Mouse (Mus musculus): ENCODE measurements around the gene Plcb4. TPM values are rescaled to one million over a fixed set of nuclear protein-coding genes. Genes with fewer than 3 reads are reported as not detected.
"Not testable (repeated sequence)": the region's sequence is repeated elsewhere in the genome, so short reads cannot be mapped to it uniquely, and the experiment has no call there.

The Plcb4 gene
- total RNA-seq, 4 experiments from 2014 or later = 57.9 to 85.4 (median 73.2) TPM

GRCm38 (mm10) chr2:135716180-135716579 lies 57.4 kb downstream of the Plcb4 start:
- no peak for DNase-seq (ENCODE audit: low spot score in 2 of 2)

- peak in 1 of 2 experiments; percentile 31 for DNase-seq (ENCODE audit: low spot score in 2 of 2)
These were observed 58.7 kb downstream of the Plcb4 start for GRCm38 (mm10) chr2:135717232-135718134.

- no peak for DNase-seq (ENCODE audit: low spot score in 2 of 2)
These were observed 63.3 kb downstream of the Plcb4 start for GRCm38 (mm10) chr2:135722109-135722508.

GRCm38 (mm10) chr2:135723387-135723786 lies 64.6 kb downstream of the Plcb4 start:
- DNase-seq (ENCODE audit: low spot score in 2 of 2) = no peak

- no peak for DNase-seq (ENCODE audit: low spot score in 2 of 2)
These were observed 65.7 kb downstream of the Plcb4 start for GRCm38 (mm10) chr2:135724489-135724888.

- no peak for DNase-seq (ENCODE audit: low spot score in 2 of 2)
These were observed 66.6 kb downstream of the Plcb4 start for GRCm38 (mm10) chr2:135725362-135725761.

- DNase-seq (ENCODE audit: low spot score in 2 of 2) = no peak
These were observed 68.3 kb downstream of the Plcb4 start for GRCm38 (mm10) chr2:135727088-135727487.

GRCm38 (mm10) chr2:135727925-135728324 lies 69.1 kb downstream of the Plcb4 start:
- no peak for DNase-seq (ENCODE audit: low spot score in 2 of 2)

DNA sequence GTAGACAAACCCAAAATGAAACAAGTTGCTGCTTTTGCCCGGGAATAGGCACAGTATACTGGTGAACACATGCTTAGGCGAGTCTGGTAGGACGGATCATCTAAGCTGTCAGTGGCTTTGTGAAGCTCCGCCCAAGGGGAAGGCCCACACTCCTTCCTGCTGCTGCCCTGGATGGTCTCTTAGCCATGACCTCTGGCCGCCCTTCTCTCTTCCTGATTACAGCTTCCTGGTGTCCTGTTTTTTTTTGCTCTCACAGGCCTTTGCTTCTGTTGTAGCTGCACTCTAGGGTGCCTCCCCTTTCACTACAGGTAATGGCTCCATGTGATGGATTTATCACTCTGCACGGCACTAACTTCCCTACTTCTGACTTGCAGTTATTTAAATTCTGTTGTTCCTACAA lies 72.8 kb downstream of the Plcb4 start:
- no peak for DNase-seq (ENCODE audit: low spot score in 2 of 2)

- DNase-seq (ENCODE audit: low spot score in 2 of 2) = no peak
These were observed 73.8 kb downstream of the Plcb4 start for GRCm38 (mm10) chr2:135732651-135733050.

DNA sequence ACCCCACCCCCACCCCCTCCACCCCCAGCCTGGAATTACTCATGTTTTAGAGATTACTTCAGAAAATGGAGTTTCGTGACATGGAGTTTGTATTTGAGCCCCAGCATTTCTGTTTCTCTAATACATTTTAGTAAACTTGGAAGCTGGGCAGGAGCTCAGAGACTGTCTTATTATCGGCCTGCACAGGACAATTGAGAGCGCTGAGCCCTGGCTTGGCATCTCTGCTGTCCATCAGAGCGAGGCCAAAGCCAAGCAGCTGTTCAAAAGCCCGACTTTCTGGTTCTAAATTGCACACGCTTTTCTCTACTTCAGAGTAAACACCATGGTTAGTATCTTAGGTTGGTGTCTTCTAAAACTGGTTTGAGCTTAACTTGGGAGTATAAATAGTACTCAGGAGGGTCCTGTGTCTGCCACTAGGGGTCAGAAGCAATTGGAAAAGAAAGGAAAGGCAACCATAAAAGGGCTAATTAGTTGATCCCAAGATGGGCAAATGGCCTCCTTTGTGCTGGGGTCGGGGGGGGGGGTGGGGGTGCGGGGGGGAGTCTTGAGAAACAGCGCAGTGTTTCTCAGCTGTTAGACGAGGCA lies 75.2 kb downstream of the Plcb4 start:
- DNase-seq (ENCODE audit: low spot score in 2 of 2) = no peak

DNA sequence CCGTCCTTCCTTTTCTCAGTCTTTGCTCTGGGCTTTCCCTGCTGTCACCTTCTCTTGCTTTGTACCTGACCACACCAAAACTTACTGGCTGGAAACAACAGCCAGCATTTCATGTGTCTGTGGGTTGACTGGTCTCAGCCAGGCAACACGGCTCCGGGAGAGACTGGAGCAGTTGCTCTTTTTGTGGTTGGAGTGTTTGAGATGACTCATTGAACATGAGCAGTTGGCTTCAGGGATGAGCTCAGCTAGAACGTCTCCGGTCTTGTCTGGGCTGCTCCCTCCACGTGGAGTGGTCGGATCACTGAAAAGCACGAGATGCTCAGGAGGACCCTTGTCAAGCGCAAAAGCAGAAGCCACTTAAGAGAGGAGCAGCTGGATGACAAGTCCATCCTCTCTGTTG lies 78.7 kb downstream of the Plcb4 start:
- no peak for DNase-seq (ENCODE audit: low spot score in 2 of 2)

DNA sequence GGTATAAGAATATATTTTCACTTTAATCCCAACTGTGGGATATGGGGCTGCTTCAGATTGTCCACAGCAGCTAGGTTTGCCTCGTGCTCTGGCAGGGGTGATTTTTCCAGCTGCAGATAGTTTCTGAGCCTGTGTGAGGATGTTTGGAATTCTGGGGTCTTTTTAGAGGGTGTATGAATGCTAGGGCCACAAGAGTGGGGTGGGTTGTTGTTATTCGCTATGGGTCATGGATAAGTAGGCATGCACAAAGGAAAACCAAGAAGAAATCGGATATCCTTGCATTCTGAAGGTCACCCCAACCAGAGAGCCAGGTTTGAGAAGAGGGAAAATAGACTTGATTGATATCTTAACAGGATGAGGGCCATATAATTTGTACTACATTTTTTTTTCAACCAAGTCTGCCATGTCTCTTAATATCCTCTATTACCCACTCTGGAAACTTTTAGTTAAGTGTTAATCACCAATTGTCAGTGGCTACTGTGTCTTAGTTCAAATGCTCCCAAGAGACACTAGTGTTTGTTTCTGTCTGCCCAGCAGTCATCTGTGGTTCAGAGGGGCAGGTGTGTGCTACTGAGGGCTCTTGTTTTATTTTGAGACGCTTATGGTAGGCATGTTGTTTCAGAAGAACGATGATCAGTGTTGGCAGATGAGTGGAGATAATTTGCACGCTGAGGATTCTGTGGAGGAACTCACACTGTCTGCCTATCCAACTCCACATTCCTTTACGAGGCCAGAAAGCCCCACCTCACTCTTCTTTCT lies 79.4 kb downstream of the Plcb4 start:
- not testable (repeated sequence) for DNase-seq (ENCODE audit: low spot score in 2 of 2)

DNA sequence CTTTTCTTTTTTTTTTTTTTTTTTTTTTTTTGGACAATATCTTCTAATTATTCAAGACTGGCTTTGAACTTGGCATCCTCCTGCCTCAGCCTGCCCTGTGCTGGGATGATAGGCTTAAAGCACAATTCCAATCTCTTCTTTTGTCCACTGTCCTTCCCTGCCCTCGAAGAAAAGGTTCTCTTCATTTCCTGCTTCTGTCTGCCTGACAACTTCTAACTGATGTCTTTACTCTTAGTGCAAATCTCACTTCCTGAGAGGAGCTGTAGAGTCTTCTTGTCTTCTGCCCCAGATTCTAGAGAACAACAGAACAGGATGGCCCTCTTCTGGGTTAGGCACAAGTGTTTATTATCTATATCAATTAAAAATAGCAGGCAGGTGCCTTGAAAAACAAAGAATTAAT lies 80.1 kb downstream of the Plcb4 start:
- DNase-seq (ENCODE audit: low spot score in 2 of 2) = no peak

DNA sequence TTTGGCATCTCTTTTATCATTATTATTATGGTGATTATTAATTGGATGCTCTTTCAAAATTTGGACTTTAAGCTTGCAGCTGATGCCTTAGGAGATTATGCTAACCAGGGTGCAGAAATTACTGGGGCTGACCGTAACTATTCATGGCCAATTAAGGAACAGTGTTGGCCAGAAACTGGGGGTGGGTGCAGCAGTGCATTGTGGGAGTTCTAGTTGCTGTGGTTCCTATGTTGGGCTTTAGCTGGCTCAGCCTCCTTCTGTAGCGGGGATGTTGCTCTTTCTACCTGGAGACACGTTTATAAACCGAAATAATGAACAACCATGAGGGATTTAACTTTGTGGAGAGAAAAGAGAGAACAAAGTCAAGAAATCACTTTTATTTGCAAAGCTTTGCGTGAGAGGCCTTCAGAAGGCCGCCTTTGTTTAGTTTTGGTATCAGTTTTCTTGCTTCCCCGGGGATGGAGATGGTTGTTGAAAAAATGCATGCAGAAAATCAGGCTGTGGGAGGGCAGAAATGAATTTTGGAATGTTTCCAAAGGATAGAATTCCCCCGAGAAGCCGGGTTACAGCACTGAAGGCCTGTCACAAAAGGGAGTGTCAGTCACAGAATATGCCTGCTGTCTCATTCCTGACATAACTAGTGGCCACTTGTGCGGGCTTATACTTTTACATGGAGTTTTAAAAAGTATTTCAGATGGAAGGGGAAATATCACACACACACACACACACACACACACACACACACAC lies 84.3 kb downstream of the Plcb4 start:
- no peak for DNase-seq (ENCODE audit: low spot score in 2 of 2)

DNA sequence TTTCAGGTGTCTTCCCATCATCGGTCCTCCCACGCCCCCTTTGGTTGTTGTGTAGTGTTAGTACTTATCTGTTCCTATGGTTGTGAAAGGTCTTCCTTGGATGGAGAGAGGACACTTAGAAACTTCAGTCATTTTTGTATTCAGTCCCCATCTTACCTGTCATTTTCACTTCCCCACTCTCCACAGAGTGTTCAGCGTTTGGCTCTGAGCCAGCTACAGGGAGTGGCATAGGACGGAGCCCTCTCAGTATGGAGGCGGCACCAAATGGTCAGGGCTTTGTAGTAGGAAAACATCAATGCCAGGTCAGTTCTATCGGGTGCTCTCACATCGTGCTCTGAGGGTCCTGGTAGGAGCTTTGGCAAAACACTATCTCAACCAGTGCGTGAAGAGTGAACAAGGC lies 85.9 kb downstream of the Plcb4 start:
- no peak for DNase-seq (ENCODE audit: low spot score in 2 of 2)

DNA sequence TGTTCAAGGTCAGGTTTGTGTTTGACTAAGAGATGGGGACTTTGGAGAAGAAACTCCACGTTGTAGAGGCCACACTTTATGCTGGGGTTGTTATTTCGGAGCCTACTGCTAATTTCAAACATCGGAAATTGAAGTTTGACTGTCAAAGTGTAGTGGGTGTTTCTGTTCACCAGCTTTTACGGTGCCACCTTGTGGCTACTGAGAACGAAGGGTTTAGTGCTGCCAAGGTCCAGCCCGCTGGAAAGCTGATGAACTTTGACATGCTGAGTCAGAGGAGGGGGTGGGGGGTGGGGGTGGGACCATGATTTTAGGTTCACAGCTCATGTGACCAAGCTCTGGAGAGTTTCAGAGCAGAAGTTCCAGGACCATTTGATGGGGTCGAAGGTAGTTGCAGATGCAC lies 86.3 kb downstream of the Plcb4 start:
- no peak for DNase-seq (ENCODE audit: low spot score in 2 of 2)

GRCm38 (mm10) chr2:135748441-135748840 lies 89.6 kb downstream of the Plcb4 start:
- DNase-seq (ENCODE audit: low spot score in 2 of 2) = no peak

- DNase-seq (ENCODE audit: low spot score in 2 of 2) = peak in 1 of 2 experiments; percentile 22
These were observed 90.8 kb downstream of the Plcb4 start for GRCm38 (mm10) chr2:135749606-135750005.

DNA sequence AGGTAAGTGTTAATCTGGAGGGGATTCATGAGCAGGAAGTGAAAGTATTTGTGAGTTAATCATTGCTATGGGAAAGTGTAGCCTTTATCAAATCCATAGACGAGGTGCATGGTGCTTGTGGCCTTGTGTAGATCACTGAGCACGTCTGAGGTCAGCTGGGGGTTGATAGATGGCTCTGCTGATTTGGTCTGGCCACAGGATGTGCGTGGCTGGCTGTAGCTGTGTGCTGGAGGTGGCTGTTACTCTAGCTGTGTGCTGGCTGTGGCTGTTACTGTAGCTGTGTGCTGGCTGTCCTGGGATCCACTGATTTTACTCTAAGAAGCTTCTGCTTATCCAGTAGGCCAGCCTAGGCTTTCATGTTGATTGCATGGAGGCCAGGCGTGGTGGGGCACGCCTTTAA lies 91.9 kb downstream of the Plcb4 start:
- no peak for DNase-seq (ENCODE audit: low spot score in 2 of 2)

DNA sequence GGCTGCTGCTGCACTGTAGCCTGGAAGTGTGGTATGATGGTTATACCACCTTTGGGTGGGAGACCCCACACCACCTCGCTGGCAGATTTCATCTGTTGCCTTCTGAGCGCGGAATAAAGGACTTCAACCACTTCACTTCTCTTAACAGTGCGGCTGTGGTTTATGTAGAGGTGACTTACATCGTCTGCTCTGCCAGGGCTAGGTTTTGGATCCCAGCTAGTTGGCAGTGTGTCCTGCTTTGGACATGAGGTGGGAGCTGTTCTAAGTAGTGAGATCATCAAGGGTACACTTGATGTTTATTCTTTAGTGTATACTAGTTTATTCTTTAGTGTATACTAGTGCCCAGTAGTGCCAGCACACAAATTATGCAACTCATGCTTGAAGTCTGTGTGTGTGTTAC lies 97.0 kb downstream of the Plcb4 start:
- DNase-seq (ENCODE audit: low spot score in 2 of 2) = no peak
